Mouse (Mus musculus) B cell, adult 2 months (primary cell): ENCODE measurements around the gene Pex11b.
"Not testable (repeated sequence)": the region's sequence is repeated elsewhere in the genome, so short reads cannot be mapped to it uniquely, and the experiment has no call there.

ENCODE experiments used
- DNase-seq, 2 experiments: peaks; one replicate each; pipeline ENCODE4 v3.0.0; 2022

Pex11b gene

GRCm38 (mm10) chr3:96629729-96630600 lies 5.2 kb upstream of the Pex11b start, which contains the start of gene Rbm8a:
TSS of gene Rbm8a (plus strand) at chr3:96629933.
- DNase-seq: peak; percentile 94 to 95

GRCm38 (mm10) chr3:96632058-96632457 lies 3.1 kb upstream of the Pex11b start:
- DNase-seq: no peak

- DNase-seq: no peak
Measured at GRCm38 (mm10) chr3:96634015-96634414, 1.2 kb upstream of the Pex11b start.

- DNase-seq: no peak
Measured at GRCm38 (mm10) chr3:96635906-96636305, 730 bp downstream of the Pex11b start.

GRCm38 (mm10) chr3:96636448-96636847 lies 1.3 kb downstream of the Pex11b start:
- DNase-seq: no peak

GRCm38 (mm10) chr3:96639219-96639618 lies 4.0 kb downstream of the Pex11b start:
- peak; percentile 84 to 85 for DNase-seq

GRCm38 (mm10) chr3:96645018-96645649 lies 10.0 kb downstream of the Pex11b start, which contains the start of gene Itga10:
TSS of gene Itga10 (plus strand) at chr3:96645584.
- peak; percentile 47 to 63 for DNase-seq

GRCm38 (mm10) chr3:96647365-96647764 lies 12.2 kb downstream of the Pex11b start:
- no peak for DNase-seq

- peak; percentile 16 to 28 for DNase-seq
Measured at GRCm38 (mm10) chr3:96660901-96661300, 25.7 kb downstream of the Pex11b start.

- no peak for DNase-seq
Measured at GRCm38 (mm10) chr3:96662731-96663316, 27.6 kb downstream of the Pex11b start.

- peak; percentile 73 to 76 for DNase-seq
Measured at GRCm38 (mm10) chr3:96663432-96664239, 28.5 kb downstream of the Pex11b start.

- not testable (repeated sequence) for DNase-seq
Measured at GRCm38 (mm10) chr3:96665732-96666363, 30.7 kb downstream of the Pex11b start.

- no peak for DNase-seq
Measured at GRCm38 (mm10) chr3:96666916-96667315, 31.7 kb downstream of the Pex11b start.

GRCm38 (mm10) chr3:96667316-96667715 lies 32.1 kb downstream of the Pex11b start:
- DNase-seq: peak; percentile 40 to 43

GRCm38 (mm10) chr3:96668424-96669067 lies 33.4 kb downstream of the Pex11b start:
- DNase-seq: no peak

- DNase-seq: peak; percentile 84 to 87
Measured at GRCm38 (mm10) chr3:96669727-96670468, 34.7 kb downstream of the Pex11b start, which contains the start of gene Ankrd35. TSS of gene Ankrd35 (plus strand) at chr3:96670131.

- no peak for DNase-seq
Measured at GRCm38 (mm10) chr3:96671519-96671918, 36.3 kb downstream of the Pex11b start.

- DNase-seq: no peak
Measured at GRCm38 (mm10) chr3:96673514-96673913, 38.3 kb downstream of the Pex11b start.

GRCm38 (mm10) chr3:96674442-96674841 lies 39.3 kb downstream of the Pex11b start:
- DNase-seq: no peak

- DNase-seq: peak; percentile 34 to 41
Measured at GRCm38 (mm10) chr3:96675171-96675570, 40.0 kb downstream of the Pex11b start.

GRCm38 (mm10) chr3:96675690-96676089 lies 40.5 kb downstream of the Pex11b start:
- DNase-seq: no peak
